Mouse (Mus musculus): Measurements from ENCODE around the gene Atat1. TPM values are rescaled to one million over a fixed set of nuclear protein-coding genes. Genes with fewer than 3 reads are reported as not detected.
A peak's percentile ranks its signal among the peaks of the same experiment; 100 is the strongest.

The Atat1 gene
- total and polyA plus RNA-seq, 2 experiments from 2014 or later = 163 to 225 TPM

GRCm38 (mm10) chr17:35922566-35922965 is 12.7 kb upstream of the Atat1 start:
- H3K36me3 ChIP-seq (ENCODE audit: insufficient read depth, low read length) = peaks cover 39% of the 10 kb centered on the region
- ATAC-seq (no peak), DNase-seq (ENCODE audit: low spot score) (no peak)
- TF ChIP-seq CTCF (IDR thresholded peaks at IDR 0.05; ENCODE audit: low read depth) = no peak
- no peak overlapping the region for H3K4me2 ChIP-seq (ENCODE audit: low read depth, low read length)
- no peak overlapping the region for H3K4me3 ChIP-seq (ENCODE audit: low read length)
- H3K27ac ChIP-seq = no peak overlapping the region
- H3K9ac ChIP-seq (replicated peaks; ENCODE audit: low read length) = no peak overlapping the region
- peaks cover 25% of the 10 kb centered on the region for H3K4me1 ChIP-seq (ENCODE audit: insufficient read depth, low read length)
- no peaks in the 10 kb centered on the region for H3K27me3 ChIP-seq (ENCODE audit: insufficient read depth, low read length)
- WGBS = 81% methylated on average over 3 of the region's 3 CpGs
- no peaks in the 10 kb centered on the region for H3K9me3 ChIP-seq (ENCODE audit: low read length)

DNA sequence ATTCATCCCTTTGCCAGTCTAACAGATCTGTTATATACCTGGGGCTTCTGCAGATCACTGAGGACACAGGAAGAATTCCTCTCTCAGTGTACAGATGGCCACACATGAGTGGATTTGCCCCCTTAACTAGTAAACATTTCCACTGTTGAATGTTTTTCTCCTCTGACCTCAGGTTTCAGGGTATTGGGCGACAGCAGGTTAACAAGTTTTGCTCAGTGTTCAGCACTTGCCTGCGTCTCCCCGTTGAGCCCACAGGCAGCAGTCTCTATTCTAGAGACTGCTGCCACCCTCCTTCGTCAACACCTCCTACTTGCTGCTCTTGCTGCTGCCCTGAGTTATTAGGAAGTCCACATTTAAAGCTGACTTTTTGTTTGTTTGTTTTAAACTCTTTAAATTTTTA is 11.8 kb upstream of the Atat1 start:
- Histone ChIP-seq H3K9ac (replicated peaks; ENCODE audit: low read length) (no peak overlapping the region), H3K36me3 (ENCODE audit: insufficient read depth, low read length) (peaks cover 34% of the 10 kb centered on the region), H3K9me3 (ENCODE audit: low read length) (no peaks in the 10 kb centered on the region), H3K27ac (no peak overlapping the region), H3K27me3 (ENCODE audit: insufficient read depth, low read length) (no peaks in the 10 kb centered on the region), H3K4me1 (ENCODE audit: insufficient read depth, low read length) (peaks cover 25% of the 10 kb centered on the region), H3K4me2 (ENCODE audit: low read depth, low read length) (no peak overlapping the region), H3K4me3 (ENCODE audit: low read length) (no peak overlapping the region)
- WGBS = 71% methylated on average over 4 of the region's 4 CpGs
- DNase-seq (ENCODE audit: low spot score) (no peak), ATAC-seq (no peak)
- no peak for TF ChIP-seq CTCF (IDR thresholded peaks at IDR 0.05; ENCODE audit: low read depth)

DNA sequence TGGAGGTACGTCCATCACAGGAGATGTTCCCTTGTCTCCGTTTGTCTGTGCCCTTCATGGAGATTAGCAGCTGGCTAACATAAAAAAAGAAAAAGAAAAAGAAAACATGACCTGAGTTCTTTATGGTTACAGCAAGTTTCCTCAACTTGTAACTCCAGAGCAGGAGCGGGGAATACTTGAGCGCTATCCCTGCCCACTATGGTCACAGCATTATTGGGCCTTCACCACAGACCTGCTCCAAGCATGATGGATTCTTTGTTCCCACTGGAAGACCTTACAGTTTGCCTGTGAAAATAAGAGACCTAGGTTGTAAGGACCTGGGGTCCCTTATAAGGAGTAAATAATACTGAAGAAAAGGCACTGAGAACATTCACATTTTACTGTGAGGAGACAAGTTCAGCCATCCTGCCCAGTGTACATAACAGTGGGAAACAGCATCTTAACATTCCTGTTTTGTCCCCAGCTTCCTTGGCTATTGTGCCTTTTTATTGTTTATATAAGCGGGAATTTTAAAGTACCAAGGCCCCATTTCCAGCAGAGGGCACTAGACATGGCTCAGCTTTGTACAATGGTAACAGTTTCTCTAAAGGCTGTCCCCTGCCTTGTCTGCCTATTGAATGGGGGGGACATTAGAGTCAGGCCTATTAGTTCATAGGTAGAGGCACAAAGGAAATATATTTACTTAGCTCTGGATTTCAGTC is 11.1 kb upstream of the Atat1 start:
- peak; percentile 78 for DNase-seq (ENCODE audit: low spot score)
- Histone ChIP-seq H3K27me3 (ENCODE audit: insufficient read depth, low read length) (no peaks in the 10 kb centered on the region), H3K27ac (peak overlapping the region; percentile 98), H3K9me3 (ENCODE audit: low read length) (no peaks in the 10 kb centered on the region), H3K9ac (replicated peaks; ENCODE audit: low read length) (no peak overlapping the region), H3K4me2 (ENCODE audit: low read depth, low read length) (no peak overlapping the region), H3K36me3 (ENCODE audit: insufficient read depth, low read length) (peaks cover 27% of the 10 kb centered on the region), H3K4me3 (ENCODE audit: low read length) (no peak overlapping the region), H3K4me1 (ENCODE audit: insufficient read depth, low read length) (peaks cover 25% of the 10 kb centered on the region)
- no peak for ATAC-seq
- peak; percentile 74 for TF ChIP-seq CTCF (IDR thresholded peaks at IDR 0.05; ENCODE audit: low read depth)
- WGBS = 61% methylated on average over 5 of the region's 5 CpGs

- H3K4me1 ChIP-seq (ENCODE audit: insufficient read depth, low read length) = peaks cover 28% of the 10 kb centered on the region
- no peak for ATAC-seq
- H3K27ac ChIP-seq = peak overlapping the region; percentile 98
- H3K27me3 ChIP-seq (ENCODE audit: insufficient read depth, low read length) = no peaks in the 10 kb centered on the region
- peak overlapping the region; percentile 97; the same call in 1 of the 2 replicates for H3K9ac ChIP-seq (replicated peaks; ENCODE audit: low read length)
- H3K4me2 ChIP-seq (ENCODE audit: low read depth, low read length) = peak overlapping the region; percentile 90
- 80% methylated on average over 1 of the region's 1 CpGs for WGBS
- DNase-seq (ENCODE audit: low spot score) = no peak
- TF ChIP-seq CTCF (IDR thresholded peaks at IDR 0.05; ENCODE audit: low read depth) = no peak
- no peaks in the 10 kb centered on the region for H3K9me3 ChIP-seq (ENCODE audit: low read length)
- H3K4me3 ChIP-seq (ENCODE audit: low read length) = no peak overlapping the region
- H3K36me3 ChIP-seq (ENCODE audit: insufficient read depth, low read length) = peaks cover 25% of the 10 kb centered on the region
These were observed 10.5 kb upstream of the Atat1 start for GRCm38 (mm10) chr17:35920384-35920783.

- H3K4me2 ChIP-seq (ENCODE audit: low read depth, low read length) = peak overlapping the region; percentile 90
- peak overlapping the region; percentile 98 for H3K27ac ChIP-seq
- peak overlapping the region; percentile 97 for H3K9ac ChIP-seq (replicated peaks; ENCODE audit: low read length)
- peak; percentile 17 for DNase-seq (ENCODE audit: low spot score)
- peaks cover 28% of the 10 kb centered on the region for H3K4me1 ChIP-seq (ENCODE audit: insufficient read depth, low read length)
- H3K9me3 ChIP-seq (ENCODE audit: low read length) = no peaks in the 10 kb centered on the region
- H3K36me3 ChIP-seq (ENCODE audit: insufficient read depth, low read length) = peaks cover 20% of the 10 kb centered on the region
- H3K27me3 ChIP-seq (ENCODE audit: insufficient read depth, low read length) = no peaks in the 10 kb centered on the region
- peak overlapping the region; percentile 73 for H3K4me3 ChIP-seq (ENCODE audit: low read length)
- TF ChIP-seq CTCF (IDR thresholded peaks at IDR 0.05; ENCODE audit: low read depth) = no peak
- no peak for ATAC-seq
- WGBS = 34% methylated on average over 6 of the region's 6 CpGs
These were observed 10.0 kb upstream of the Atat1 start for GRCm38 (mm10) chr17:35919864-35920301.

DNA sequence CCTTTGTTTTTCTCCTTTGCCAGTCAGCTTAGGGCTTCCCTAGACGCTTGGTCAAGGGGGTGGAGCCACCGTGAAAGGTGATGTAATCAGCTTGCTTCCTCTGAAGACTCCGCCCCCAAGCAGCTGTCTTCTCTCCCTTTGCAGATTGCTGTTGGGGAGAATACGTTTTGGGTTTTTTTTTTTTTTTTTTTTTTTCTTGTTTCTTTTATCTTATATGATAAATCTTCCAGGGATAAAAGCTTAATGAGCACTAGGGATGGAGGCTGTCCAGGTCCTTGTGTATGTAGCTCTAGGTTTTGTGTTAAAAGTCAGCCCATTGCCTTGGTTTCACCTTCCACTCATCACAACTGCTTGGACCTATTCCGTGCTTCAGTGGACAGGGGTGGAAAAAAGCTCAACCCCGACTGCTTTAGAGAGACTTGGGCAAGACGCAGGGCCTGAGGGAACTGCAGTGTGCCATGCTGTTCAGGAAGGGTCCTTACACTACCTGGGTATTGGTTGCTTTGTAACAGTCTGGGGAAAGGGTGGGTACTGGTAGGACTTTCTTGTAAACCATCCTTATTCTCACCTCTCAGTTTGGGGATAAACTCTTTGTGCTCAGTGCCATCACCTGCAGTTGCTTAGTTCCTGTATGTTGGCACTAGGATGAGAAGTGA is 9.3 kb upstream of the Atat1 start:
- ATAC-seq (peak; percentile 64), DNase-seq (ENCODE audit: low spot score) (peak; percentile 99)
- TF ChIP-seq CTCF (IDR thresholded peaks at IDR 0.05; ENCODE audit: low read depth) = no peak
- peaks cover 28% of the 10 kb centered on the region for H3K4me1 ChIP-seq (ENCODE audit: insufficient read depth, low read length)
- no peaks in the 10 kb centered on the region for H3K27me3 ChIP-seq (ENCODE audit: insufficient read depth, low read length)
- H3K9ac ChIP-seq (replicated peaks; ENCODE audit: low read length) = peak overlapping the region; percentile 97
- 8% methylated on average over 7 of the region's 7 CpGs for WGBS
- peaks cover 13% of the 10 kb centered on the region for H3K36me3 ChIP-seq (ENCODE audit: insufficient read depth, low read length)
- H3K4me3 ChIP-seq (ENCODE audit: low read length) = peak overlapping the region; percentile 73
- peak overlapping the region; percentile 90 for H3K4me2 ChIP-seq (ENCODE audit: low read depth, low read length)
- peak overlapping the region; percentile 98 for H3K27ac ChIP-seq
- no peaks in the 10 kb centered on the region for H3K9me3 ChIP-seq (ENCODE audit: low read length)
